Mouse (Mus musculus) liver, embryonic 14.5 days (tissue): ENCODE measurements around the gene Gm16442. TPM values are rescaled to one million over a fixed set of nuclear protein-coding genes. Genes with fewer than 3 reads are reported as not detected.
"Not testable (repeated sequence)": the region's sequence is repeated elsewhere in the genome, so short reads cannot be mapped to it uniquely, and the experiment has no call there.

ENCODE experiments used
- ATAC-seq: fragments of 200-750 bp; cut with Nextera tagmentation; 2 replicates; pipeline ENCODE4 v1.8.0; 2017; ENCODE audit warnings: moderate number of reproducible peaks, mild to moderate bottlenecking, moderate library complexity; ENCODE audit not compliant: insufficient read depth
- DNase-seq, 3 experiments: peaks; one replicate each; pipeline ENCODE4 v3.0.0-alpha.2; 2012 to 2013; ENCODE audit warnings: low read depth in 3 of 3, low spot score in 3 of 3
- H3K27ac ChIP-seq: fragments of 300-500 bp; sonication (generic); 2 replicates; pipeline ENCODE4 v1.5.1; 2014; ENCODE audit warnings: moderate library complexity, mild to moderate bottlenecking, control low read depth, inconsistent platforms
- H3K27me3 ChIP-seq: fragments of 300-500 bp; sonication (generic); 2 replicates; pipeline ENCODE4 v1.6.1; 2014; ENCODE audit warnings: mild to moderate bottlenecking, low read length, moderate library complexity; ENCODE audit not compliant: control insufficient read depth, insufficient read depth
- H3K36me3 ChIP-seq: fragments of 300-500 bp; sonication (generic); replicated peaks from 2 replicates; pipeline ENCODE4 v1.6.1; 2014; ENCODE audit warnings: low read depth; ENCODE audit not compliant: control insufficient read depth, insufficient read depth
- H3K4me1 ChIP-seq, 2 experiments: fragments of 200-500 bp in 1 of 2; fragments of 300-500 bp in 1 of 2; sonication (generic) in 1 of 2; replicated peaks; 2 replicates each; pipeline ENCODE4 v1.6.1; 2012 to 2014; ENCODE audit warnings: antibody characterized with exemption in 1 of 2, inconsistent platforms in 1 of 2, low read length in 1 of 2; ENCODE audit not compliant: control insufficient read depth in 2 of 2, insufficient read depth in 2 of 2
- H3K4me2 ChIP-seq: fragments of 300-500 bp; sonication (generic); 2 replicates; pipeline ENCODE4 v1.6.1; 2014; ENCODE audit warnings: low read depth, mild to moderate bottlenecking, control low read depth, moderate library complexity
- H3K4me3 ChIP-seq, 2 experiments: fragments of 200-500 bp in 1 of 2; fragments of 300-500 bp in 1 of 2; sonication (generic) in 1 of 2; 2 replicates each; pipeline ENCODE4 v1.5.1; 2012 to 2014; ENCODE audit warnings: low read depth in 2 of 2, low read length in 2 of 2, mild to moderate bottlenecking in 2 of 2, control low read depth in 1 of 2, inconsistent platforms in 1 of 2, moderate library complexity in 1 of 2; ENCODE audit not compliant: insufficient read depth in 1 of 2
- H3K9ac ChIP-seq: fragments of 300-500 bp; sonication (generic); replicated peaks from 2 replicates; pipeline ENCODE4 v1.6.1; 2014; ENCODE audit warnings: mild to moderate bottlenecking, control low read depth, moderate library complexity
- H3K9me3 ChIP-seq: fragments of 300-500 bp; sonication (generic); 2 replicates; pipeline ENCODE4 v1.6.1; 2016; ENCODE audit warnings: low read length, mixed read lengths; ENCODE audit not compliant: control insufficient read depth
- WGBS: fragments of 180-500 bp; shearing (Covaris S2); extraction: QIAGEN DNeasy Blood & Tissue Kit; methylation state at CpG from one replicate; pipeline ENCODE4 v1.1.7; 2014; ENCODE audit not compliant: insufficient replicate concordance; 5-methylcytosine and 5-hydroxymethylcytosine counted together
- polyA plus RNA-seq, 2 experiments: library from polyadenylated mRNA; depleted of rRNA in 1 of 2; stranded (reverse) in 1 of 2; unstranded in 1 of 2; fragments of >200 nt; fragmentation: Nextera tagmentation in 1 of 2; extraction: Ambion mirVana in 1 of 2; gene quantifications; 2 replicates each; pipeline versions ENCODE4 v1.2.1 to v1.2.3; 2012 to 2014

Gm16442 gene
- polyA plus RNA-seq (2012; rRNA removed) = not detected in 2 replicates
- not detected in 2 replicates for polyA plus RNA-seq (2014; fragmentation: Nextera tagmentation; extraction: Ambion mirVana)

GRCm38 (mm10) chr7:20122479-20122878 is at the start of gene Gm16442:
Gene Gm16442, minus strand, starts transcription at chr7:20122579.
- not testable (repeated sequence) for H3K27ac ChIP-seq, H3K4me3 ChIP-seq, H3K36me3 ChIP-seq, ATAC-seq, H3K9me3 ChIP-seq, H3K27me3 ChIP-seq, H3K4me2 ChIP-seq, DNase-seq, H3K9ac ChIP-seq, H3K4me1 ChIP-seq
- WGBS = no CpG with 5 or more reads among the region's 2 CpGs

- not testable (repeated sequence) for DNase-seq, H3K27ac ChIP-seq, ATAC-seq, H3K4me1 ChIP-seq, H3K9me3 ChIP-seq, H3K9ac ChIP-seq, H3K36me3 ChIP-seq, H3K4me3 ChIP-seq, H3K4me2 ChIP-seq, H3K27me3 ChIP-seq
- no CpG with 5 or more reads among the region's 3 CpGs for WGBS
These were observed 45.9 kb upstream of the Gm16442 start, which contains the start of gene Vmn1r94 for GRCm38 (mm10) chr7:20168277-20168676. Gene Vmn1r94, minus strand, starts transcription at chr7:20168377.

GRCm38 (mm10) chr7:20138988-20139387 is 16.6 kb upstream of the Gm16442 start, which contains the start of gene Vmn1r93:
Gene Vmn1r93, minus strand, starts transcription at chr7:20139088.
- no CpG with 5 or more reads among the region's 5 CpGs for WGBS
- not testable (repeated sequence) for H3K9ac ChIP-seq, H3K9me3 ChIP-seq, DNase-seq, H3K36me3 ChIP-seq, H3K4me2 ChIP-seq, H3K4me3 ChIP-seq, H3K4me1 ChIP-seq, ATAC-seq, H3K27ac ChIP-seq, H3K27me3 ChIP-seq

GRCm38 (mm10) chr7:20099380-20099779 is 23.0 kb downstream of the Gm16442 start, which contains the start of gene Vmn1r91:
Gene Vmn1r91, plus strand, starts transcription at chr7:20099680.
- H3K36me3 ChIP-seq, H3K4me2 ChIP-seq, H3K9ac ChIP-seq, H3K4me1 ChIP-seq, H3K27ac ChIP-seq, ATAC-seq, DNase-seq, H3K9me3 ChIP-seq, H3K27me3 ChIP-seq, H3K4me3 ChIP-seq: not testable (repeated sequence)
- 66% methylated on average over 5 of the region's 5 CpGs for WGBS

GRCm38 (mm10) chr7:20078118-20078517 is 44.3 kb downstream of the Gm16442 start:
- not testable (repeated sequence) for H3K27ac ChIP-seq, H3K4me3 ChIP-seq, DNase-seq, H3K27me3 ChIP-seq, H3K9me3 ChIP-seq, H3K4me1 ChIP-seq, H3K36me3 ChIP-seq, ATAC-seq, H3K4me2 ChIP-seq, H3K9ac ChIP-seq
- WGBS = 63% methylated on average over 18 of the region's 18 CpGs

Other genes with a start within 250 kb of the Gm16442 start
- 0.01 TPM in 1 of 2 replicates, not detected in the other for gene Ceacam19, start 234.6 kb downstream of the Gm16442 start, polyA plus RNA-seq (2012; rRNA removed)
- not detected in 2 replicates for gene Ceacam19, start 234.6 kb downstream of the Gm16442 start, polyA plus RNA-seq (2014; fragmentation: Nextera tagmentation; extraction: Ambion mirVana)
- gene Pvr, start 201.4 kb downstream of the Gm16442 start, polyA plus RNA-seq (2012; rRNA removed) = 2.3 and 2.6 TPM in 2 replicates
- 0.95 and 1.8 TPM in 2 replicates for gene Pvr, start 201.4 kb downstream of the Gm16442 start, polyA plus RNA-seq (2014; fragmentation: Nextera tagmentation; extraction: Ambion mirVana)
- gene Igsf23, start 171.8 kb downstream of the Gm16442 start, polyA plus RNA-seq (2012; rRNA removed) = 0.15 and 0.24 TPM in 2 replicates
- 0.11 TPM in 1 of 2 replicates, not detected in the other for gene Igsf23, start 171.8 kb downstream of the Gm16442 start, polyA plus RNA-seq (2014; fragmentation: Nextera tagmentation; extraction: Ambion mirVana)
- gene Ceacam20, start 157.2 kb downstream of the Gm16442 start, polyA plus RNA-seq (2012; rRNA removed) = not detected in 2 replicates
- not detected in 2 replicates for gene Ceacam20, start 157.2 kb downstream of the Gm16442 start, polyA plus RNA-seq (2014; fragmentation: Nextera tagmentation; extraction: Ambion mirVana)
- not detected in 2 replicates for gene Nlrp9b, start 131.1 kb downstream of the Gm16442 start, polyA plus RNA-seq (2012; rRNA removed)
- not detected in 2 replicates for gene Nlrp9b, start 131.1 kb downstream of the Gm16442 start, polyA plus RNA-seq (2014; fragmentation: Nextera tagmentation; extraction: Ambion mirVana)
- not detected in 2 replicates for gene Vmn1r91, start 22.9 kb downstream of the Gm16442 start, polyA plus RNA-seq (2012; rRNA removed)
- gene Vmn1r91, start 22.9 kb downstream of the Gm16442 start, polyA plus RNA-seq (2014; fragmentation: Nextera tagmentation; extraction: Ambion mirVana) = not detected in 2 replicates
- not detected in 2 replicates for gene Vmn1r93, start 16.5 kb upstream of the Gm16442 start, polyA plus RNA-seq (2012; rRNA removed)
- gene Vmn1r93, start 16.5 kb upstream of the Gm16442 start, polyA plus RNA-seq (2014; fragmentation: Nextera tagmentation; extraction: Ambion mirVana) = not detected in 2 replicates
- not detected in 2 replicates for gene Vmn1r94, start 45.8 kb upstream of the Gm16442 start, polyA plus RNA-seq (2012; rRNA removed)
- gene Vmn1r94, start 45.8 kb upstream of the Gm16442 start, polyA plus RNA-seq (2014; fragmentation: Nextera tagmentation; extraction: Ambion mirVana) = not detected in 2 replicates
- gene Vmn1r95, start 71.1 kb upstream of the Gm16442 start, polyA plus RNA-seq (2012; rRNA removed) = not detected in 2 replicates
- not detected in 2 replicates for gene Vmn1r95, start 71.1 kb upstream of the Gm16442 start, polyA plus RNA-seq (2014; fragmentation: Nextera tagmentation; extraction: Ambion mirVana)
- gene Gm6164, start 83.0 kb upstream of the Gm16442 start, polyA plus RNA-seq (2012; rRNA removed) = not detected in 2 replicates
- not detected in 2 replicates for gene Gm6164, start 83.0 kb upstream of the Gm16442 start, polyA plus RNA-seq (2014; fragmentation: Nextera tagmentation; extraction: Ambion mirVana)
- not detected in 2 replicates for gene Gm4498, start 111.2 kb upstream of the Gm16442 start, polyA plus RNA-seq (2012; rRNA removed)
- not detected in 2 replicates for gene Gm4498, start 111.2 kb upstream of the Gm16442 start, polyA plus RNA-seq (2014; fragmentation: Nextera tagmentation; extraction: Ambion mirVana)
- gene Gm5890, start 140.3 kb upstream of the Gm16442 start, polyA plus RNA-seq (2012; rRNA removed) = not detected in 2 replicates
- not detected in 2 replicates for gene Gm5890, start 140.3 kb upstream of the Gm16442 start, polyA plus RNA-seq (2014; fragmentation: Nextera tagmentation; extraction: Ambion mirVana)
- not detected in 2 replicates for gene Gm4133, start 211.5 kb upstream of the Gm16442 start, polyA plus RNA-seq (2012; rRNA removed)
- not detected in 2 replicates for gene Gm4133, start 211.5 kb upstream of the Gm16442 start, polyA plus RNA-seq (2014; fragmentation: Nextera tagmentation; extraction: Ambion mirVana)